Mouse (Mus musculus) stomach, adult 2 months (tissue): ENCODE results near the gene 1700013F07Rik. TPM values are rescaled to one million over a fixed set of nuclear protein-coding genes. Genes with fewer than 3 reads are reported as not detected.

Experiments
- polyA plus RNA-seq: library from polyadenylated mRNA; depleted of rRNA; stranded (reverse); fragments of >200 nt; gene quantifications from 2 replicates; pipeline ENCODE4 v1.2.3, GENCODE M21; 2012; rRNA removed

1700013F07Rik gene
- polyA plus RNA-seq = not detected in 2 replicates

GRCm38 (mm10) chr3:108533951-108534350 lies at the start of gene 1700013F07Rik:
TSS of gene 1700013F07Rik (plus strand) at chr3:108534150.

GRCm38 (mm10) chr3:108536517-108537260 lies 2.7 kb downstream of the 1700013F07Rik start, which contains the start of gene 5330417C22Rik:
TSS of gene 5330417C22Rik (minus strand) at chr3:108536536.

GRCm38 (mm10) chr3:108562133-108562730 lies 28.3 kb downstream of the 1700013F07Rik start, which contains the start of gene Tmem167b:
TSS of gene Tmem167b (minus strand) at chr3:108562466.

GRCm38 (mm10) chr3:108571443-108572294 lies 37.7 kb downstream of the 1700013F07Rik start, which contains the start of gene Taf13:
TSS of gene Taf13 (plus strand) at chr3:108571698.

GRCm38 (mm10) chr3:108590786-108591529 lies 57.0 kb downstream of the 1700013F07Rik start, which contains the start of gene Wdr47:
TSS of gene Wdr47 (plus strand) at chr3:108591279.

Other genes starting within 250 kb of the 1700013F07Rik start
- not detected in 2 replicates for gene Mybphl, start 169.2 kb upstream of the 1700013F07Rik start, polyA plus RNA-seq
- 2.5 and 2.6 TPM in 2 replicates for gene Psrc1, start 150.3 kb upstream of the 1700013F07Rik start, polyA plus RNA-seq
- 16.7 and 22.7 TPM in 2 replicates for gene Celsr2, start 118.6 kb upstream of the 1700013F07Rik start, polyA plus RNA-seq
- gene Sars, start 88.9 kb upstream of the 1700013F07Rik start, polyA plus RNA-seq = 17.0 and 19.6 TPM in 2 replicates
- 8.4 and 14.0 TPM in 2 replicates for gene 5330417C22Rik, start 2.4 kb downstream of the 1700013F07Rik start, polyA plus RNA-seq
- 1.6 and 1.7 TPM in 2 replicates for gene Tmem167b, start 28.3 kb downstream of the 1700013F07Rik start, polyA plus RNA-seq
- 0.23 and 0.40 TPM in 2 replicates for gene Taf13, start 37.5 kb downstream of the 1700013F07Rik start, polyA plus RNA-seq
- gene Wdr47, start 57.1 kb downstream of the 1700013F07Rik start, polyA plus RNA-seq = 1.5 and 2.0 TPM in 2 replicates
- gene Clcc1, start 119.8 kb downstream of the 1700013F07Rik start, polyA plus RNA-seq = 6.2 and 9.3 TPM in 2 replicates
- gene Gpsm2, start 188.2 kb downstream of the 1700013F07Rik start, polyA plus RNA-seq = 2.4 TPM in 2 replicates
- not detected in 2 replicates for gene Aknad1, start 205.5 kb downstream of the 1700013F07Rik start, polyA plus RNA-seq